Mouse (Mus musculus) embryo, embryonic 9.5 days (tissue): ENCODE data around the gene Chrm5.
A peak's percentile ranks its signal among the peaks of the same experiment; 100 is the strongest.
"Not testable (repeated sequence)": the region's sequence is repeated elsewhere in the genome, so short reads cannot be mapped to it uniquely, and the experiment has no call there.

Source experiments
- DNase-seq: peaks from one replicate; pipeline ENCODE4 v3.0.0-alpha.2; 2017; ENCODE audit errors: extremely low spot score

The Chrm5 gene

GRCm38 (mm10) chr2:112481564-112481963 is 995 bp upstream of the Chrm5 start:
- peak; percentile 56 for DNase-seq

GRCm38 (mm10) chr2:112476554-112476953 is 4.0 kb downstream of the Chrm5 start:
- DNase-seq = no peak

GRCm38 (mm10) chr2:112474997-112475724 is 5.4 kb downstream of the Chrm5 start:
- DNase-seq = no peak

GRCm38 (mm10) chr2:112472076-112472475 is 8.5 kb downstream of the Chrm5 start:
- no peak for DNase-seq

- DNase-seq = no peak
Observed at GRCm38 (mm10) chr2:112470961-112471381, 9.6 kb downstream of the Chrm5 start.

GRCm38 (mm10) chr2:112469542-112469941 is 11.0 kb downstream of the Chrm5 start:
- DNase-seq = no peak

- DNase-seq = no peak
Observed at GRCm38 (mm10) chr2:112460557-112460956, 20.0 kb downstream of the Chrm5 start.

- DNase-seq = peak; percentile 98
Observed at GRCm38 (mm10) chr2:112454862-112455564, 25.6 kb downstream of the Chrm5 start, which contains the start of gene Emc7. Emc7 (plus strand) TSS chr2:112454997.

- DNase-seq = no peak
Observed at GRCm38 (mm10) chr2:112454125-112454861, 26.3 kb downstream of the Chrm5 start.

GRCm38 (mm10) chr2:112452513-112452912 is 28.1 kb downstream of the Chrm5 start:
- not testable (repeated sequence) for DNase-seq

GRCm38 (mm10) chr2:112449597-112450296 is 30.8 kb downstream of the Chrm5 start:
- DNase-seq = peak; percentile 9

- no peak for DNase-seq
Observed at GRCm38 (mm10) chr2:112448510-112449059, 32.0 kb downstream of the Chrm5 start.

- not testable (repeated sequence) for DNase-seq
Observed at GRCm38 (mm10) chr2:112448046-112448445, 32.5 kb downstream of the Chrm5 start.

GRCm38 (mm10) chr2:112445511-112445910 is 35.1 kb downstream of the Chrm5 start:
- no peak for DNase-seq

GRCm38 (mm10) chr2:112443491-112443890 is 37.1 kb downstream of the Chrm5 start:
- no peak for DNase-seq

GRCm38 (mm10) chr2:112437589-112437988 is 43.0 kb downstream of the Chrm5 start:
- no peak for DNase-seq

GRCm38 (mm10) chr2:112436292-112436691 is 44.3 kb downstream of the Chrm5 start:
- no peak for DNase-seq

GRCm38 (mm10) chr2:112433359-112433758 is 47.2 kb downstream of the Chrm5 start:
- no peak for DNase-seq

- DNase-seq = no peak
Observed at GRCm38 (mm10) chr2:112432523-112432922, 48.0 kb downstream of the Chrm5 start.

GRCm38 (mm10) chr2:112430403-112430802 is 50.2 kb downstream of the Chrm5 start:
- DNase-seq = no peak

- no peak for DNase-seq
Observed at GRCm38 (mm10) chr2:112429665-112430064, 50.9 kb downstream of the Chrm5 start.
